Mouse (Mus musculus) forebrain, embryonic 16.5 days (tissue): ENCODE measurements around the gene Reep3. TPM values are rescaled to one million over a fixed set of nuclear protein-coding genes. Genes with fewer than 3 reads are reported as not detected.
"Not testable (repeated sequence)": the region's sequence is repeated elsewhere in the genome, so short reads cannot be mapped to it uniquely, and the experiment has no call there.

Source experiments
- ATAC-seq: fragments of 200-750 bp; cut with Nextera tagmentation; 2 replicates; pipeline ENCODE4 v1.8.0; 2017; ENCODE audit warnings: mild to moderate bottlenecking, moderate library complexity
- H3K27ac ChIP-seq: fragments of 300-500 bp; sonication (generic); 2 replicates; pipeline ENCODE4 v1.5.1; 2014; ENCODE audit warnings: low read length, control low read depth
- H3K27me3 ChIP-seq: fragments of 300-500 bp; sonication (generic); replicated peaks from 2 replicates; pipeline ENCODE4 v1.6.1; 2014; ENCODE audit warnings: low read length; ENCODE audit not compliant: control insufficient read depth, insufficient read depth
- H3K36me3 ChIP-seq: fragments of 300-500 bp; sonication (generic); 2 replicates; pipeline ENCODE4 v1.6.1; 2014; ENCODE audit not compliant: control insufficient read depth, insufficient read depth
- H3K4me1 ChIP-seq: fragments of 300-500 bp; sonication (generic); replicated peaks from 2 replicates; pipeline ENCODE4 v1.6.1; 2014; ENCODE audit warnings: low read length; ENCODE audit not compliant: control insufficient read depth, insufficient read depth
- H3K4me2 ChIP-seq: fragments of 300-500 bp; sonication (generic); 2 replicates; pipeline ENCODE4 v1.6.1; 2014; ENCODE audit warnings: mild to moderate bottlenecking, low read length, control low read depth
- H3K4me3 ChIP-seq: fragments of 300-500 bp; sonication (generic); replicated peaks from 2 replicates; pipeline ENCODE4 v1.5.1; 2014; ENCODE audit warnings: mild to moderate bottlenecking, low read length, control low read depth
- H3K9ac ChIP-seq: fragments of 300-500 bp; sonication (generic); replicated peaks from 2 replicates; pipeline ENCODE4 v1.6.1; 2014; ENCODE audit warnings: low read depth, low read length, control low read depth
- H3K9me3 ChIP-seq: fragments of 300-500 bp; sonication (generic); 2 replicates; pipeline ENCODE4 v1.6.1; 2016; ENCODE audit warnings: low read length; ENCODE audit not compliant: control insufficient read depth
- WGBS: fragments of 180-500 bp; shearing (Covaris S2); extraction: QIAGEN DNeasy Blood & Tissue Kit; methylation state at CpG from one replicate; pipeline ENCODE4 v1.1.7; 2014; 5-methylcytosine and 5-hydroxymethylcytosine counted together
- polyA plus RNA-seq: library from polyadenylated mRNA; unstranded; fragments of >200 nt; fragmentation: Nextera tagmentation; extraction: Ambion mirVana; gene quantifications from 2 replicates; pipeline ENCODE4 v1.2.1, GENCODE M21; 2015

Reep3 gene
- polyA plus RNA-seq, 1 experiment from 2014 or later, result 34.9 TPM

DNA sequence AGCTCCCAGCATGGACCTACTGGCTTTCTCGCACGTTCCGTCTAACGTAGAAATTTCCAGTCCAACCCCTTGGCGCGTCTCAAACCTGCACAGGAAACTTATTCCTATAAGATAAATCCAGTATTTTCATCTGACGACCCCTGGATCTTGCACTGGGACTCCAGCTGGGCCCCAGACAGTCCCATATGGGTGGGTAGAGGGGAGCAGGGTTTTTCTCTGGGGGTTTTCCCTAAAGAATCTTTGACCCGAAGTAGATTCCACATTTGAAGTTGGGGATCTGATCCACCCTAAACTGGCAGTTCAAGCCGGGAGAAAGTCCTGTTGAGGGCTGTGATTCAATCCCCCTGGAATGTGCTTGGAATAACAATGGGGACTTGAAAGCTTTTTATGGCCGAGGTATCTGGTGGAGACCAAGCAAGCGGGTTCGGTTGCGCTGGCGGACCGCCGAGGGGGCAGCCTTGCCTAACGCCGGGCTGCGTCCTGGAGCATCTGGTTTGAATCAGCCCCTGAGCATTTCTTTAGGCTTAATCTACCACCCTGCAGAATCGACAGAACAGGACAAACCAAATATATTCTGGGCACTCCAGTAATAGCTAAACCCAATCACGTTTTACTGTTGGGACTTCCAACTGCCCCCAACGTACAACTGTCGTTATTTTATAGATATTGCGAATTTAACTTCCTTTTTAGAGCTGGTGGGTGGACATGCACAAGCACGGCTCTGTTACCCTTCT is 93.6 kb downstream of the Reep3 start:
- H3K27ac ChIP-seq, result peak overlapping the region; percentile 77
- H3K4me3 ChIP-seq, result peak overlapping the region; percentile 28
- H3K4me1 ChIP-seq, result peaks cover 30% of the 10 kb centered on the region
- H3K9ac ChIP-seq, result peak overlapping the region; percentile 48
- H3K27me3 ChIP-seq, result no peaks in the 10 kb centered on the region
- peak; percentile 62 for ATAC-seq
- under 1% methylated on average over 25 of the region's 25 CpGs for WGBS
- H3K9me3 ChIP-seq, result no peaks in the 10 kb centered on the region
- no peaks in the 10 kb centered on the region for H3K36me3 ChIP-seq
- H3K4me2 ChIP-seq, result peak overlapping the region; percentile 58

DNA sequence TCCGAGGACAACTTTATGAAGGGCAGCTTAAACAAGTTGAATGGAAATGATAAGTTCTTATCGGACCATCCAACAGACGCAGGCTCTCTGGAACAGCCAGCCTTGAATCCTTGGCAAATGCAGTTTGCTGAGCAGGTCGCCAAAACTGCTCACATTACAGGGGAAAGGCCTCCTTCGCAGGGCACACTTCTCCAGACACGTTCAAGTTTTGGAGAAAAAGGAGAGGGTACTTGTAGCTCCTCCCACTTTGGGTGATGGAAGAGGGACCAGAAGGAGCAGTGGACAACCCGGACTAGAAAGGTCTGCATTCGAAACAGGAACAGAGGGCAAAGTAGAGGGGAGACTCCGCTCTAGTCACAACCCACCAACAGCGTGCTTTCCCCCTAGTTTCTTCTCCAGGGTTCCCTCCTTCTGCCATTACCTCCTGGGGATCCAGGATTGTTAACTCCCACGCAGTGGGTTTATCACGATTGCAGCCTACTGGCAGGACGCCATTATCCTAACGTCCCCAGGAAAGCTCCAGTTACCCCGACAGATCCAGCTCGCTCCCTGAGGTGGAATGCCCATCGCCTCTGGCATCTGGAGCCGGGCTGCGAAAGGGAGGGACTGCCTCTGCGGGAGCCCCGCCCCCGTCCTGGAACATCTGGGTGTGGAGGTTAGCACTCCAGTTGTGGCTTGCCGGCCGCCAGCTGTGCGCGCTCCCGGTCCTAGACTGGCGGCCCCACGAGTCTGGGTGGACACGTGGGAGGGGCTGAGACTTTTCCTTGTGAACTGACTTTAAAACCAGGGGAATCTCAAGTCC is 94.3 kb downstream of the Reep3 start:
- 0 out of 2 replicates have a peak, but pooled peaks have one; percentile 9 for ATAC-seq
- H3K9ac ChIP-seq, result peak overlapping the region; percentile 38; the same call in 1 of the 2 replicates
- H3K27ac ChIP-seq, result peak overlapping the region; percentile 77
- H3K9me3 ChIP-seq, result no peaks in the 10 kb centered on the region
- H3K4me3 ChIP-seq, result peak overlapping the region; percentile 28
- peaks cover 30% of the 10 kb centered on the region for H3K4me1 ChIP-seq
- no peaks in the 10 kb centered on the region for H3K27me3 ChIP-seq
- no peaks in the 10 kb centered on the region for H3K36me3 ChIP-seq
- WGBS, result 11% methylated on average over 30 of the region's 30 CpGs
- peak overlapping the region; percentile 58 for H3K4me2 ChIP-seq

DNA sequence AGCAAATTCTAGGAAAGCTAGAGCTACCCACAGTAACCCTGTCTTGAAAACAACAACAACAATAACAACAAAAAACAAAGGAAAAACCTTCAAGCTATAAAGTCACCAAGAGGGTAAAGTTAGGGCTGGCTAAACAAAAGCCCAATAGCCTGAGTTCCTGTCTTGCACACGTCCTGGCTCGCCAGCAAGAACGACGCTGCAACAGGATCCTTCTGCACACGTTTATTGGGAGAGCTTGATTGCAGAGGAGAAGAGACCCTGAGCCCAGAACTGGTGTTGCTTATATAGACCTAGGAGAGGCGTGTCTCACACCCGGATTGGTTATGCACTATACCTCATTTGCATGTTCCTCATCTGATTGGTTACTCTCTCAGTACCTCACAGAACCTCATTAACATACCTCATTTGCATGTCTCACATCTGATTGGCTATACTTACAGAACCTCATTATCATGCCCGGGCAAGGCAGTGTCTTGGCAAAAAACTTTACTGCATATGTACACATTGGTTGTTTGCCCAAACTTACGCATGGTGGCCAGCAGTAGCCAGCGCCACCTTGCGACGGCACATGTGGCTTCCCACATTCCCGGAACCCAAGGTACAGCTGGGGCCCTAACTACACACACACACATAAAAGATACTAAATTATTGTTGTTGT is 95.7 kb downstream of the Reep3 start:
- H3K36me3 ChIP-seq, H3K27ac ChIP-seq, H3K4me2 ChIP-seq, H3K9ac ChIP-seq, H3K27me3 ChIP-seq, ATAC-seq, H3K9me3 ChIP-seq, H3K4me3 ChIP-seq: not testable (repeated sequence)
- 90% methylated on average over 13 of the region's 13 CpGs for WGBS
- peaks cover 30% of the 10 kb centered on the region for H3K4me1 ChIP-seq

DNA sequence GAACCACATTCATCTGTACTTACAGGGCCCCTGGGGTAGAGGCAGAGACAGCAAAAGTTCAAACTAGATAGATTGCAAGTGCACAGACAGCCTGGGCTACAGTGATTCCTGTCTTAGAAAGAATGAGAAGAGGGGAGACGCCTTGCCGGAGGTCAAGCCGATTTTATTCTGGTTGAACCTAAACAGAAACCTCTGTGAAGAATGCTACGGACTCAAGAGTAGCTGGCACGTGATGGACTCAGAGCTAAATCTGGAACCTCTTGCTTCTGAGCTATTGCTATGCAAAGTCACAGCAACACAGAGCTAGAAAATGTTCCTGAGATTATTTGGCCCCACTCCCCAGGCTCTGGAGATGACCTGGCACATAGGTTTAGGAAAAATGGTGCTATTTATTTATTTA is 96.6 kb downstream of the Reep3 start:
- no peak for ATAC-seq
- WGBS, result 95% methylated on average over 5 of the region's 5 CpGs

DNA sequence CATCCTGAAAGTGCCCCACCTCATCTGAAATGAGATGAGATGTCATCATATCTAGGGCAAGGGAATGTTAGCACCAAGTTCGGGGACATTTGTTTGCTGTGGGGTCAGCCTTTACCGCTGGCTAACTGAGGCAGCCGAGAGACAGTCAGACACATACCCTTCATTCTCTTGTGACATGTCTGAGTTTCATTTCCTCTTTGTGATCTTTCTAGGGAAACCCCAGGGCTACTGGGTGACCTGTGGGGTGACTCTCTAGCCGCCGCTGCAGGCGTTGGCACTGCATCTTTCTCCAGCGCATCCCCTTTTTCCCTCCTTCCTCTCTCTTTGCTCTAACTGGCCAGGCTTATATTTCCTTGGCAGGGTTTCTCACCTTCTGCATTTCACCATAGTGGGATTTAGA is 98.0 kb downstream of the Reep3 start:
- Histone ChIP-seq H3K9ac (no peak overlapping the region), H3K4me3 (no peak overlapping the region), H3K27ac (no peak overlapping the region), H3K27me3 (no peaks in the 10 kb centered on the region), H3K4me1 (peaks cover 29% of the 10 kb centered on the region), H3K36me3 (no peaks in the 10 kb centered on the region), H3K4me2 (no peak overlapping the region), H3K9me3 (no peaks in the 10 kb centered on the region)
- 97% methylated on average over 7 of the region's 7 CpGs for WGBS
- ATAC-seq, result no peak

More for the DNA sequence above, 96.6 kb downstream of the Reep3 start:
- Histone ChIP-seq H3K36me3 (no peaks in the 10 kb centered on the region), H3K9ac (no peak overlapping the region), H3K27me3 (no peaks in the 10 kb centered on the region), H3K9me3 (no peaks in the 10 kb centered on the region), H3K27ac (no peak overlapping the region), H3K4me1 (peaks cover 34% of the 10 kb centered on the region), H3K4me3 (no peak overlapping the region), H3K4me2 (no peak overlapping the region)

DNA sequence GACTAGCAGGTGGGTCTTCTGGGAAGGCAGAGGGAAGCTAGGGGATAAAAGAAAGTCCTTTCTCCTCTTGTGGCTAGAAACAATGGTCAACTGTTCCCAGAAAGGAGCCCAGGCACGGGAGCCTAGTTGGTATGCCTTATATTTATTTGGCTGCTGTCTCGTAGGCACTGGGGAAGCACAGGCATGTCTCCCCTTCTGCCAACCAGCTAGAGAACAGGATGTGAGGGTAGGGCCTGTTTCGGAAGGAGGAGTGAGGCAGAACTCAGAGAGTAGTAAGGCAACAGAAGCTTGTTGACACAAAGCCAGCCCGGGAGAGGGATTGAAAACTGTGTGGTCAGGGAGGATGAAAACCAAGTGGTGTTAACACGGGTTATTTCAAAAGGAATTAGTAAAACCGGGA is 101.6 kb downstream of the Reep3 start:
- Histone ChIP-seq H3K36me3 (no peaks in the 10 kb centered on the region), H3K4me3 (no peak overlapping the region), H3K9me3 (no peaks in the 10 kb centered on the region), H3K4me2 (no peak overlapping the region), H3K4me1 (peaks cover 13% of the 10 kb centered on the region), H3K27ac (peak overlapping the region; percentile 13), H3K9ac (no peak overlapping the region), H3K27me3 (no peaks in the 10 kb centered on the region)
- ATAC-seq, result peak; percentile 40; the same call in 1 of the 2 replicates
- WGBS, result 46% methylated on average over 6 of the region's 6 CpGs

DNA sequence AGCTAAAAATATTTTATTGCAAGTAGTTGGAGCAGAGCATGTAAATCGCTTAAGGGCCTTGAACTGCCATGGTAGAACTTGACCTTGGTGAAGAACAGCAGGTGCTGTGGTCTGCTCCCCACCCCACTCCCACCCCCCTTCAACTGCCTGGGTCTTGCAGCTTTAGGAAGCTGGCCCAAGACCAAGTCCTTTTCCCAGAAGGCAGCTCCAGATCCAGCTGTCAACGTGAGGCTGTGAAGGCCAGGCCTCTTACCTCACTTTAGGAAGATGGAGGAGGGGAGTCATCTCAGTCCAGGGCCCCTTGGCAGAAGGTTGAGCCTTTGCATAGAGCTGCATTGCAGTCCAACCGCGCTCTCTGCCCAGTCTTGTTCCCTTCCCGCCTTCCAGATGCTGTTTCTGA is 102.3 kb downstream of the Reep3 start:
- Histone ChIP-seq H3K9me3 (no peaks in the 10 kb centered on the region), H3K4me2 (no peak overlapping the region), H3K4me3 (no peak overlapping the region), H3K4me1 (peaks cover 13% of the 10 kb centered on the region), H3K27ac (no peak overlapping the region; the same call in 1 of the 2 replicates), H3K36me3 (no peaks in the 10 kb centered on the region), H3K9ac (no peak overlapping the region), H3K27me3 (no peaks in the 10 kb centered on the region)
- WGBS, result 51% methylated on average over 5 of the region's 5 CpGs
- peak; percentile 49; the same call in 1 of the 2 replicates for ATAC-seq

DNA sequence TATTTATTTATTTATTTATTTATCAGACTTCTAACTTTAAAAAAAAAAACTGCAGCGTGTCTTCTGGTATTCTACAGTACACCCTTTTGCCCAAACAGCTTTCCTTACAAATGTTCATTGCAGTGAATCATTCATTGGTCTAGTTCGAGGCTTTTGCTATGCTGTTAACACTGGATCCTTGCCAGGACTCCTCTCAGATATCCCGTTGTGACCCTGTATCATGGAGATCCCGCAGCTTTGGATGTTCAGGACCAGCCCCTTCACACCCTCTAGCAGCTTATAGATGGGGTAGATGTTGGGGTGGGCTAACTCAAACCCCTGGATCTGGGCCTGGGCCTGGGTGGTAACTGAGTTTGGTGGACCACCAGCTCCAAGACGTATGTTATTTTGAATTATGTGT is 104.2 kb downstream of the Reep3 start:
- Histone ChIP-seq H3K4me3 (no peak overlapping the region), H3K9me3 (peaks cover 2% of the 10 kb centered on the region; the same call in 1 of the 2 replicates), H3K9ac (no peak overlapping the region), H3K36me3 (no peaks in the 10 kb centered on the region), H3K4me1 (peaks cover 13% of the 10 kb centered on the region), H3K27me3 (no peaks in the 10 kb centered on the region), H3K27ac (no peak overlapping the region), H3K4me2 (no peak overlapping the region)
- 65% methylated on average over 5 of the region's 5 CpGs for WGBS
- ATAC-seq, result no peak

DNA sequence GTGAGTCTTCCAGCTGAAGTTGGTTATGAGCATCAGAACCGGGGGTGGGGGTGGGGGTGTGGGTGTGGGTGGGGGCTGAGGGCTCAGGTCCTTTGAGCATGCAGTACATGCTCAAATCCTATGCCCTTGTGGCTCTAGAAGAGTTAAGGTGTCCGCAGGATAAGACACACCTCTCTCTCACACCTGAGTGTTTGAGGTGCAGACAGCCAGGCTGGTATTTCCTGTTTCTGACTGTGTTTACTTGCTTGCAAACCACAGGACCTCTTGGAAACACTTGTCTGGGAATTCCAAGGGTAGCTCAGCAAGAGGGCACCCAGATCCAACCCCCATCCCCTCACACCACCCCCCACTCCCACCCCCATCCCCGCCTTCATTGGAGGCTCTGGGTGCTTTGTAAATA is 106.2 kb downstream of the Reep3 start:
- Histone ChIP-seq H3K9ac (no peak overlapping the region), H3K9me3 (peaks cover 2% of the 10 kb centered on the region; the same call in 1 of the 2 replicates), H3K36me3 (no peaks in the 10 kb centered on the region), H3K27me3 (no peaks in the 10 kb centered on the region), H3K4me3 (no peak overlapping the region), H3K27ac (no peak overlapping the region), H3K4me1 (peaks cover 13% of the 10 kb centered on the region), H3K4me2 (no peak overlapping the region)
- 94% methylated on average over 3 of the region's 3 CpGs for WGBS
- ATAC-seq, result no peak
